Mouse (Mus musculus) ES-Bruce4 (cell line): ENCODE results near the gene Abcb9. TPM values are rescaled to one million over a fixed set of nuclear protein-coding genes. Genes with fewer than 3 reads are reported as not detected.

Experiments used
- H3K27ac ChIP-seq: 2 replicates; pipeline ENCODE4 v1.5.1; 2012; ENCODE audit warnings: low read length, inconsistent platforms; ENCODE audit not compliant: insufficient read depth
- H3K27me3 ChIP-seq: 2 replicates; pipeline ENCODE4 v1.6.1; 2012; ENCODE audit warnings: mild to moderate bottlenecking, low read length, inconsistent platforms; ENCODE audit not compliant: control insufficient read depth, poor library complexity, insufficient read depth, severe bottlenecking
- H3K36me3 ChIP-seq: 2 replicates; pipeline ENCODE4 v1.6.1; 2012; ENCODE audit warnings: inconsistent platforms, mild to moderate bottlenecking, low read length, moderate library complexity; ENCODE audit not compliant: control insufficient read depth, poor library complexity, insufficient read depth, severe bottlenecking
- H3K4me1 ChIP-seq: one replicate; pipeline ENCODE4 v1.8.1; 2011; ENCODE audit warnings: low read length; ENCODE audit not compliant: control insufficient read depth, insufficient read depth
- H3K4me3 ChIP-seq: 2 replicates; pipeline ENCODE4 v1.5.1; 2011; ENCODE audit warnings: low read depth, mild to moderate bottlenecking, low read length
- H3K9ac ChIP-seq: 2 replicates; pipeline ENCODE4 v1.6.1; 2012; ENCODE audit warnings: low read depth, mild to moderate bottlenecking, inconsistent platforms; ENCODE audit not compliant: poor library complexity, severe bottlenecking
- H3K9me3 ChIP-seq: replicated peaks from 2 replicates; pipeline ENCODE4 v1.6.1; 2012; ENCODE audit warnings: mild to moderate bottlenecking, low read length, inconsistent platforms; ENCODE audit not compliant: control insufficient read depth, poor library complexity, insufficient read depth, severe bottlenecking
- CTCF ChIP-seq: IDR thresholded peaks from one replicate; pipeline ENCODE4 v1.8.1; 2011; ENCODE audit warnings: low read depth, low read length
- EP300 ChIP-seq: IDR thresholded peaks from 2 replicates; pipeline ENCODE4 v1.6.1; 2011; ENCODE audit warnings: low read depth, low read length; ENCODE audit not compliant: insufficient read depth
- POLR2A ChIP-seq: IDR thresholded peaks from one replicate; pipeline ENCODE4 v1.8.1; 2011; ENCODE audit warnings: low read length; ENCODE audit not compliant: insufficient read depth
- polyA plus RNA-seq: library from polyadenylated mRNA; stranded (reverse); fragments of >200 nt; gene quantifications from 2 replicates; pipeline ENCODE4 v1.2.4, GENCODE M21; 2011; ENCODE audit warnings: low read depth; ENCODE audit not compliant: missing spikeins, insufficient read depth, insufficient read length

Abcb9 gene
- polyA plus RNA-seq, 1 experiment, result 0.79 TPM

DNA sequence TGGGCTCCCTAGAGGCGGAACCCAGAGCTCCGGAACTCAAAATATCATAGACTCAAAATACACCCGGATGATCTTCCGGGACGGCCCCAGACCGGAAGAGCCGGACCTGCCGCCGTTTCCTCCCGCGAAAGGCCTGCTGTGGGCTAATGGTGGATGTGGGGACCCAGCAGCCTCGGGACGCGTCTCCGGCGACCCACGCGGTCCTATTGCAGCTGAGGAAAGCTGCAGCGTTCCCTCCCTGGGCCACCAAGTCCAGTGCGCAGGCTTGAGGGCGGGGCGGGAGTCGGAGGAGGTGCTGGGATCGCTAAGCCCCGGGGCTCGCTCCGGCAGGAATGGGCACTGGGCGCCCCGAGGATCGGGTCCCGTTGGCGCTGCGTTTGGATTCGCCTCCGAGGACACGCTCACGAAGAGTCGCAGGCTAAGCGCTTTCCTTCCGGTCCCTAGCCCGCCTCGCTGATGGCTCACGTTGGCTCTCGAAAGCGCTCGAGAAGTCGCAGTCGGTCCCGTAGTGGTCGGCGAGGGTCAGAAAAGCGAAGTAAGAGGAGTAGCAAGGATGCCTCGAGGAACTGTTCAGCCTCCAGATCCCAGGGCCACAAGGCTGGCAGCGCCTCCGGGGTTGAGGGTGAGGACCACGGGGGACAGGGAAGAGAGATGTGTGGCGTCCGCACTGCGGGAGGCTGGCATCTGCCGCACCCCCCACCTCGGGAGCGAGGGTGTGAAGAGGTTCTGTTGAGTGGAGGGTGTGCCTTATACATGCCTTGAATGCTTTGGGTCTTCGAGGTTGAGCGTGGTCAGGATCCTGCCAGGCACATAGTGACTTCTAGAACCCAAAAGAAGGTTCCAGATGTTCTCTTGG, 20.6 kb upstream of the Abcb9 start, which contains the start of gene Arl6ip4:
TSS of gene Arl6ip4 (plus strand) at position 100 of the 856 bp plus-strand sequence.
- Histone ChIP-seq H3K27me3 (no peaks in the 10 kb centered on the region), H3K27ac (no peak within 1 kb of the TSS), H3K4me3 (peak within 1 kb of the TSS; percentile 97), H3K9ac (peak within 1 kb of the TSS; percentile 73), H3K4me1 (peaks cover 5% of the 10 kb centered on the region), H3K9me3 (no peaks in the 10 kb centered on the region), H3K36me3 (peaks cover 2% of the 10 kb centered on the region; the same call in 1 of the 2 replicates)
- TF ChIP-seq CTCF (no peak), POLR2A (no peak), EP300 (no peak)

- no peaks in the 10 kb centered on the region for H3K27me3 ChIP-seq
- peaks cover 5% of the 10 kb centered on the region for H3K4me1 ChIP-seq
- no peak overlapping the region for H3K27ac ChIP-seq
- TF ChIP-seq EP300, result no peak
- TF ChIP-seq POLR2A, result no peak
- H3K9ac ChIP-seq, result peak overlapping the region; percentile 73
- peak overlapping the region; percentile 97 for H3K4me3 ChIP-seq
- H3K36me3 ChIP-seq, result peaks cover 2% of the 10 kb centered on the region; the same call in 1 of the 2 replicates
- peaks cover 4% of the 10 kb centered on the region for H3K9me3 ChIP-seq
These were observed 19.9 kb upstream of the Abcb9 start for GRCm38 (mm10) chr5:124115531-124115930.

DNA sequence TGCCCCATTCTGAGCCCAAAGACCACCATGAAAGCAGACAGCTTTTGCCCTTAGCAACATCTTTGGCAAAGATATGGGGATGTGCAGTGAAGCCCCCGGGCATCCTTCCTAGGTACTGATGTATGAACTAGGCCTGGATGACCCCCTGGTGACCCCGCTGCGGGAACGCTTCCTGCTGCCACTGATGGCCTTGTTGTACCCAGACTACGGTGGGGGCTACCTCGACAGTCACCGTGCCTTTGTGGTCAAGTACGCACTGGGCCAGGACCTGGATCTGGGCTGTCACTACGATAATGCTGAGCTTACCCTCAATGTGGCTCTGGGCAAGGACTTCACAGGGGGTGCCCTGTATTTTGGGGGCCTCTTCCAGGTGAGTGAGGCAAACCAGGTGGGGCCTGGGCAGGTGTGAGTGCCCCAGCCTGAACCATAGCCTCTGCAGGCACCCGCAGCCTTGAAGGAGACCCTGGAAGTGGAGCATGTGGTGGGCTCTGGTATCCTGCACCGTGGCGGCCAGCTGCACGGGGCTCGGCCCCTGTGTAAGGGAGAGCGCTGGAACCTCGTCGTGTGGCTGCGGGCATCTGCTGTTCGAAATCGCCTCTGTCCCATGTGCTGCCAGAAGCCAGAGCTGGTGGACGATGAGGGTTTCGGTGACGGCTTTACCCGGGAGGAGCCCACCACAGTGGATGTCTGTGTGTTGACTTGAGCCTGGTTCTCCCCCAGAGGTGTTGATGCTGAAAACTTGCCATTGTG, 18.9 kb upstream of the Abcb9 start:
- H3K27ac ChIP-seq, result no peak overlapping the region
- H3K4me3 ChIP-seq, result no peak overlapping the region
- peaks cover 2% of the 10 kb centered on the region; the same call in 1 of the 2 replicates for H3K36me3 ChIP-seq
- peaks cover 4% of the 10 kb centered on the region for H3K9me3 ChIP-seq
- peaks cover 5% of the 10 kb centered on the region for H3K4me1 ChIP-seq
- no peaks in the 10 kb centered on the region for H3K27me3 ChIP-seq
- no peak overlapping the region for H3K9ac ChIP-seq
- TF ChIP-seq CTCF (no peak), EP300 (no peak), POLR2A (no peak)

DNA sequence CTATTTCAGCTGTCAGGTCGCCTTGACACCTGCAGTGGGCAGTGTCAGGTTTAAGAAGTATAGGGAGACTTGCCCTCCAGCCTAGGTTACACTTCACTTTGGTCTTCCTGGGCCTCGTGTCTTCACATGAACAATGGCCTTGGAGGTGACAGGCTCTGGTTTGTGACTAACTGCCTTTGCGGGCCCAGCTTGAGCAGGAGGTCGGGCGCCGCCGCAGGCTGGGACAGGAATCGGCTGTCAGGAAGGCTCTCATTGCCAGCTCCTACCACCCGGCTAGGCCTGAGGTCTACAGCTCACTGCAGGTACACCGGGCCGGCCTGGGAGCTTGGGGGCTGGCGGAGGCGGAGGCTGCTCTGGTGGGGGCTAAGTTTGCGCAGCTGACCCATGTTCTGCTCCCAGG, 17.4 kb upstream of the Abcb9 start:
- no peak for TF ChIP-seq CTCF
- TF ChIP-seq EP300, result no peak
- TF ChIP-seq POLR2A, result no peak
- H3K4me3 ChIP-seq, result peak overlapping the region; percentile 76
- H3K9me3 ChIP-seq, result peaks cover 4% of the 10 kb centered on the region
- H3K36me3 ChIP-seq, result peaks cover 2% of the 10 kb centered on the region; the same call in 1 of the 2 replicates
- H3K9ac ChIP-seq, result peak overlapping the region; percentile 30; the same call in 1 of the 2 replicates
- H3K27me3 ChIP-seq, result no peaks in the 10 kb centered on the region
- no peak overlapping the region for H3K27ac ChIP-seq
- H3K4me1 ChIP-seq, result peaks cover 5% of the 10 kb centered on the region

DNA sequence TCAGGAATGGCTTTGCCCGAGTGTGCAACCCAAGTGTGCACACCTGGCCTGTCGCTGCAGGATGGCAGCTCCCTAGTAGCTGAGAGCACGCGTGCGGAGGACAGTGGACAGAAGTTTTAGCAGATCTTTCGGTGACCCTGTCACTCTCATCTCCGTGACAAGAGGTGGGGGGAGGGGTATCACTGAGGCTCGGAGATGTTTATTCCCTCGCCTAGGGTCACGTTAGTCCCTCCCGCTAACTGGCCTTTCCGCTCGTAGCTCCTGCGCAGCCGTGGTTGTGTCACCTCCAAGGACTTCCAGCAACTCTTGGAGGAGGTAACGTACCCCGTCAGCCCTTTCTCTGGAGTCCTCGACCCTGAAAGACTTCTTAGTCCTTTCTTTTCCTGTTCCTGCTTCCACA, 16.9 kb upstream of the Abcb9 start:
- no peak overlapping the region for H3K27ac ChIP-seq
- H3K27me3 ChIP-seq, result no peaks in the 10 kb centered on the region
- TF ChIP-seq POLR2A, result no peak
- no peak for TF ChIP-seq CTCF
- no peak for TF ChIP-seq EP300
- H3K9ac ChIP-seq, result peak overlapping the region; percentile 30; the same call in 1 of the 2 replicates
- peaks cover 4% of the 10 kb centered on the region for H3K9me3 ChIP-seq
- H3K4me1 ChIP-seq, result peaks cover 5% of the 10 kb centered on the region
- no peaks in the 10 kb centered on the region for H3K36me3 ChIP-seq
- peak overlapping the region; percentile 76 for H3K4me3 ChIP-seq
